Mouse (Mus musculus): ENCODE measurements around the gene Fam83f. TPM values are rescaled to one million over a fixed set of nuclear protein-coding genes. Genes with fewer than 3 reads are reported as not detected.

The Fam83f gene
- total and polyA plus RNA-seq, 3 experiments: not detected

DNA sequence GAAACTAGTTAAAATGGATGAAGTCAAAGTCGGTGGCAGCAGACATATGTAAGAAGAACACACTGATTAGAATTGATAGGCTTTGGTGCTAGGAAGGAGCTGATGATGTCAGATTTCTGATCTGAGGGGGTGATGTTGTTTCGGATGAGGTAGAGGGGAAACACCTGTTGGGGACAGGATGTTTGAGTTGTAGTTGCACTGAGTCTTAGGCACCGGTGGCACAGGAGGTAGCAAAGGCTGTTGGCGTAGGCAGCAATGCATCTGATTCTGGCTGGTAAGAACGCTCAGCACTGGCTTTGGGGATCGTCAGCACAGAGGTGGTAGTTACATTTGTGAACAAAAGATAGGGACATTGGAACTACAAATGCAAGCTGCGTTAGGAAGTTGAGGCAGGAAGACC is 72.0 kb downstream of the Fam83f start:
- H3K4me3 ChIP-seq (ENCODE audit: control insufficient read depth in 1 of 2, insufficient read depth in 1 of 2, low read depth in 2 of 2, low read length in 2 of 2): no peak overlapping the region

DNA sequence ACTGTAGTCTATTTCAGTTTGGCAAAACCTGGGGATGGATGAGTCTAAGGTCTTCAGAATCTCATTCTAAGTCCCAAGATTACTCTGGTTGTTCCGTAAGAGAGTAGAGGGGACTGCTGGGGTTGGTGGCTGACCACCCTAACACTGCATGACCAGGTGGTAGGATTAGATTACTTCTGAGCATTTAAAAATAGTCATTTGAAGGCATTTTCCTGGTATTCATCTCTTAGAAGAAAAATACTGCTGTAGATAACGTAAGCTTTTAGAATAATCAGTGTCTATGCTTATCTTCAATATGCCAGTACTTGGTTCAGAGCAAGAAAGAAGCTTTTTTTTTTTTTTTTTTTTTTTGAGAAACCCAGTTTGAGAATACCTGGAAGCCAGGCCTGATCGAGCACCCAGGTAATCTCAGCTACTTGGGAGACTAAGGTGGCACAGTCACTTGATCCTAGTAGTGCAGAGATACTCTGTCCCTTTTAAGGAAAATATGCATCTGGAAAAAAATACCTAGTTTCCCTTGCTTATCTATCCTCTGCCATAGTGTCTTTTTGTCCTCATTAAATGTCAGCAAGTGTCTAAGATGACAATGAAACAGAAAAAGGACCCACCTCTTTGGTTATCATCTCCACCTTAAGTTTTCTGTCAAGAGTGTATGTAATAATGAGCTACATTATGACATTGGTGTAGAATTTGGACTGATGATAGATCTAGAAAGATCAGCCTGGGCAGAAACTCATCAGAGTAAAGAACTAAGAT is 73.2 kb downstream of the Fam83f start:
- H3K79me2 ChIP-seq (ENCODE audit: control insufficient read depth, insufficient read depth, low read length, poor library complexity): no peaks in the 10 kb centered on the region
- H3K9ac ChIP-seq (ENCODE audit: control insufficient read depth, low read depth, low read length, poor library complexity, severe bottlenecking): no peak overlapping the region
- H3K27ac ChIP-seq (ENCODE audit: control insufficient read depth, low read depth, low read length): peak overlapping the region; percentile 46
- H3K9me3 ChIP-seq (replicated peaks; ENCODE audit: insufficient read depth, low read length): no peaks in the 10 kb centered on the region
- peak; percentile 62 for DNase-seq (ENCODE audit: low read depth, low spot score)
- peaks cover 26 to 40% of the 10 kb centered on the region in 2 experiments for H3K4me1 ChIP-seq (ENCODE audit: control insufficient read depth in 1 of 2, insufficient read depth in 2 of 2, low read length in 2 of 2)
- H3K27me3 ChIP-seq (ENCODE audit: control insufficient read depth in 1 of 2, insufficient read depth in 2 of 2, low read length in 2 of 2): no peaks in the 10 kb centered on the region; a peak in 1 of 4 replicates
- TF ChIP-seq RAD21 (IDR thresholded peaks at IDR 0.05; ENCODE audit: low read depth, low read length) (no peak), USF2 (IDR thresholded peaks at IDR 0.05; ENCODE audit: borderline replicate concordance in 1 of 2, insufficient read depth in 1 of 2, low read depth in 1 of 2, low read length in 2 of 2) (no peak), NRF1 (IDR thresholded peaks at IDR 0.05; ENCODE audit: insufficient read depth, low read depth, low read length, poor library complexity, severe bottlenecking) (no peak), KAT2A (conservative IDR thresholded peaks at IDR 0.05; ENCODE audit: low read depth, low read length) (no peak), EP300 (IDR thresholded peaks at IDR 0.05; ENCODE audit: low read depth in 1 of 2, low read length in 2 of 2) (peak; percentile 75 to 83), TCF12 (IDR thresholded peaks at IDR 0.05; ENCODE audit: low read depth, low read length) (peak; percentile 85), MXI1 (IDR thresholded peaks at IDR 0.05; ENCODE audit: low read depth, low read length) (no peak; the same call in 1 of the 2 replicates), ETS1 (IDR thresholded peaks at IDR 0.05; ENCODE audit: low read depth, low read length) (peak; percentile 72; the same call in 1 of the 2 replicates), TAL1 (IDR thresholded peaks at IDR 0.05; ENCODE audit: low read length) (peak; percentile 88), SMC3 (IDR thresholded peaks at IDR 0.05; ENCODE audit: low read depth, low read length) (no peak), BHLHE40 (IDR thresholded peaks at IDR 0.05; ENCODE audit: borderline replicate concordance, low read depth, low read length) (0 out of 2 replicates have a peak, but pooled peaks have one; percentile 8), ELF1 (IDR thresholded peaks at IDR 0.05; ENCODE audit: low read depth, low read length) (no peak), NELFE (IDR thresholded peaks at IDR 0.05; ENCODE audit: low read depth, low read length) (no peak), TBP (IDR thresholded peaks at IDR 0.05; ENCODE audit: low read depth, low read length) (no peak), SIN3A (IDR thresholded peaks at IDR 0.05; ENCODE audit: low read length) (peak; percentile 28), GATA1 (IDR thresholded peaks at IDR 0.05; ENCODE audit: low read depth, low read length) (peak; percentile 89), RCOR1 (IDR thresholded peaks at IDR 0.05; ENCODE audit: low read depth, low read length) (peak; percentile 89), ZNF384 (IDR thresholded peaks at IDR 0.05; ENCODE audit: low read depth, low read length) (peak; percentile 97), MEF2A (IDR thresholded peaks at IDR 0.05; ENCODE audit: extremely low read depth, insufficient replicate concordance, low read depth, low read length, poor library complexity, severe bottlenecking) (peak; percentile 93)
- no peak overlapping the region for H3K4me3 ChIP-seq (ENCODE audit: control insufficient read depth in 1 of 2, insufficient read depth in 1 of 2, low read depth in 2 of 2, low read length in 2 of 2)
- H3K36me3 ChIP-seq (ENCODE audit: control insufficient read depth in 1 of 2, insufficient read depth in 2 of 2, low read length in 2 of 2): peaks cover 0 to 44% of the 10 kb centered on the region in 2 experiments; a peak in 2 of 4 replicates

More for the DNA sequence above, 72.0 kb downstream of the Fam83f start:
- Histone ChIP-seq H3K27me3 (ENCODE audit: control insufficient read depth in 1 of 2, insufficient read depth in 2 of 2, low read length in 2 of 2) (no peaks in the 10 kb centered on the region; a peak in 1 of 4 replicates), H3K4me1 (ENCODE audit: control insufficient read depth in 1 of 2, insufficient read depth in 2 of 2, low read length in 2 of 2) (peaks cover 24 to 38% of the 10 kb centered on the region in 2 experiments), H3K36me3 (ENCODE audit: control insufficient read depth in 1 of 2, insufficient read depth in 2 of 2, low read length in 2 of 2) (peaks cover 0 to 43% of the 10 kb centered on the region in 2 experiments; a peak in 2 of 4 replicates), H3K79me2 (ENCODE audit: control insufficient read depth, insufficient read depth, low read length, poor library complexity) (no peaks in the 10 kb centered on the region), H3K9ac (ENCODE audit: control insufficient read depth, low read depth, low read length, poor library complexity, severe bottlenecking) (no peak overlapping the region), H3K9me3 (replicated peaks; ENCODE audit: insufficient read depth, low read length) (no peaks in the 10 kb centered on the region), H3K27ac (ENCODE audit: control insufficient read depth, low read depth, low read length) (0 out of 2 replicates have a peak overlapping the region, but pooled peaks have one; percentile 13)
- DNase-seq (ENCODE audit: low read depth, low spot score): no peak
- TF ChIP-seq MAFK (IDR thresholded peaks at IDR 0.05; ENCODE audit: borderline replicate concordance, low read depth, low read length) (no peak), TBP (IDR thresholded peaks at IDR 0.05; ENCODE audit: low read depth, low read length) (no peak), POLR2AphosphoS2 (IDR thresholded peaks at IDR 0.05; ENCODE audit: low read length) (no peak), POLR2AphosphoS5 (IDR thresholded peaks at IDR 0.05; ENCODE audit: borderline replicate concordance, low read depth, low read length) (no peak), MXI1 (IDR thresholded peaks at IDR 0.05; ENCODE audit: low read depth, low read length) (no peak), ZNF384 (IDR thresholded peaks at IDR 0.05; ENCODE audit: low read depth, low read length) (no peak), RCOR1 (IDR thresholded peaks at IDR 0.05; ENCODE audit: low read depth, low read length) (no peak), NELFE (IDR thresholded peaks at IDR 0.05; ENCODE audit: low read depth, low read length) (no peak), EP300 (IDR thresholded peaks at IDR 0.05; ENCODE audit: low read depth in 1 of 2, low read length in 2 of 2) (no peak), TAL1 (IDR thresholded peaks at IDR 0.05; ENCODE audit: low read length) (no peak), GABPA (IDR thresholded peaks at IDR 0.05; ENCODE audit: low read depth, low read length) (no peak), MAZ (IDR thresholded peaks at IDR 0.05; ENCODE audit: low read depth, low read length) (no peak), TCF12 (IDR thresholded peaks at IDR 0.05; ENCODE audit: low read depth, low read length) (no peak), GATA1 (IDR thresholded peaks at IDR 0.05; ENCODE audit: low read depth, low read length) (no peak), MAX (IDR thresholded peaks at IDR 0.05; ENCODE audit: low read length) (no peak), CHD2 (IDR thresholded peaks at IDR 0.05; ENCODE audit: low read length) (no peak)

Data from MEL (cell line).